Mouse (Mus musculus) midbrain, embryonic 10.5 days (tissue): ENCODE measurements around the gene Htatip2. TPM values are rescaled to one million over a fixed set of nuclear protein-coding genes. Genes with fewer than 3 reads are reported as not detected.

Experiments
- DNase-seq: peaks from one replicate; pipeline ENCODE4 v3.0.0-alpha.2; 2017; ENCODE audit warnings: low spot score
- H3K27ac ChIP-seq: fragments of 300-500 bp; sonication (generic); replicated peaks from 2 replicates; pipeline ENCODE4 v1.5.1; 2016; ENCODE audit warnings: mild to moderate bottlenecking
- H3K27me3 ChIP-seq: fragments of 300-500 bp; sonication (generic); 2 replicates; pipeline ENCODE4 v1.6.1; 2016; ENCODE audit warnings: low read depth, mild to moderate bottlenecking; ENCODE audit not compliant: poor library complexity, severe bottlenecking
- H3K36me3 ChIP-seq: fragments of 300-500 bp; sonication (generic); 2 replicates; pipeline ENCODE4 v1.6.1; 2016; ENCODE audit warnings: mild to moderate bottlenecking, moderate library complexity
- H3K4me1 ChIP-seq: fragments of 300-500 bp; sonication (generic); 2 replicates; pipeline ENCODE4 v1.6.1; 2016
- H3K4me3 ChIP-seq: fragments of 300-500 bp; sonication (generic); 2 replicates; pipeline ENCODE4 v1.5.1; 2016; ENCODE audit warnings: mild to moderate bottlenecking, moderate library complexity
- H3K9me3 ChIP-seq: fragments of 300-500 bp; sonication (generic); replicated peaks from 2 replicates; pipeline ENCODE4 v1.6.1; 2016; ENCODE audit warnings: mild to moderate bottlenecking
- WGBS: fragments of 180-500 bp; shearing (Covaris S2); methylation state at CpG from one replicate; pipeline ENCODE4 v1.1.7; 2016; 5-methylcytosine and 5-hydroxymethylcytosine counted together
- polyA plus RNA-seq: library from polyadenylated mRNA; unstranded; fragments of >200 nt; fragmentation: Nextera tagmentation; extraction: Ambion mirVana; gene quantifications from 2 replicates; pipeline ENCODE4 v1.2.1, GENCODE M21; 2016

Htatip2 gene
- polyA plus RNA-seq: 9.8 and 10.3 TPM in 2 replicates

GRCm38 (mm10) chr7:49758934-49759571 lies at the start of gene Htatip2:
Gene Htatip2 (plus strand): TSS chr7:49759115.
- Histone ChIP-seq H3K27ac (peak within 1 kb of the TSS; percentile 82), H3K36me3 (no peaks in the 10 kb centered on the region), H3K4me3 (peak within 1 kb of the TSS; percentile 65), H3K4me1 (peaks cover 28% of the 10 kb centered on the region), H3K9me3 (peaks cover 8% of the 10 kb centered on the region), H3K27me3 (peaks cover 92% of the 10 kb centered on the region)
- 3% methylated on average over 42 of the region's 42 CpGs for WGBS
- DNase-seq: peak; percentile 45

GRCm38 (mm10) chr7:49709381-49710021 lies 49.4 kb upstream of the Htatip2 start:
- 39% methylated on average over 9 of the region's 9 CpGs for WGBS
- Histone ChIP-seq H3K9me3 (no peaks in the 10 kb centered on the region), H3K4me1 (peaks cover 28% of the 10 kb centered on the region), H3K27me3 (peaks cover 99% of the 10 kb centered on the region), H3K36me3 (no peaks in the 10 kb centered on the region), H3K27ac (peak overlapping the region; percentile 55; the same call in 1 of the 2 replicates), H3K4me3 (no peak overlapping the region)
- DNase-seq: no peak

GRCm38 (mm10) chr7:49717942-49718733 lies 40.8 kb upstream of the Htatip2 start:
- no peak overlapping the region for H3K4me3 ChIP-seq
- peaks cover 97% of the 10 kb centered on the region for H3K27me3 ChIP-seq
- DNase-seq: no peak
- H3K27ac ChIP-seq: 0 out of 2 replicates have a peak overlapping the region, but pooled peaks have one; percentile 52
- H3K36me3 ChIP-seq: no peaks in the 10 kb centered on the region
- peaks cover 18% of the 10 kb centered on the region for H3K4me1 ChIP-seq
- H3K9me3 ChIP-seq: no peaks in the 10 kb centered on the region; the same call in 1 of the 2 replicates
- 55% methylated on average over 15 of the region's 15 CpGs for WGBS

- H3K27ac ChIP-seq: no peak overlapping the region
- no peaks in the 10 kb centered on the region for H3K36me3 ChIP-seq
- WGBS: 70% methylated on average over 4 of the region's 4 CpGs
- peaks cover 13% of the 10 kb centered on the region; the same call in 1 of the 2 replicates for H3K9me3 ChIP-seq
- peaks cover 11% of the 10 kb centered on the region for H3K4me1 ChIP-seq
- H3K4me3 ChIP-seq: no peak overlapping the region
- H3K27me3 ChIP-seq: peaks cover 82% of the 10 kb centered on the region
- no peak for DNase-seq
Observed at GRCm38 (mm10) chr7:49734342-49734741, 24.6 kb upstream of the Htatip2 start.

GRCm38 (mm10) chr7:49739448-49739847 lies 19.5 kb upstream of the Htatip2 start:
- Histone ChIP-seq H3K4me1 (peaks cover 43% of the 10 kb centered on the region), H3K9me3 (peaks cover 13% of the 10 kb centered on the region; the same call in 1 of the 2 replicates), H3K4me3 (no peak overlapping the region), H3K27me3 (peaks cover 84% of the 10 kb centered on the region), H3K36me3 (no peaks in the 10 kb centered on the region), H3K27ac (peak overlapping the region; percentile 69)
- WGBS: 54% methylated on average over 8 of the region's 8 CpGs
- no peak for DNase-seq

GRCm38 (mm10) chr7:49741474-49741873 lies 17.4 kb upstream of the Htatip2 start:
- Histone ChIP-seq H3K27me3 (peaks cover 93% of the 10 kb centered on the region), H3K27ac (peak overlapping the region; percentile 52), H3K4me3 (no peak overlapping the region), H3K36me3 (no peaks in the 10 kb centered on the region), H3K9me3 (peaks cover 13% of the 10 kb centered on the region; the same call in 1 of the 2 replicates), H3K4me1 (peaks cover 43% of the 10 kb centered on the region)
- WGBS: 40% methylated on average over 5 of the region's 5 CpGs
- no peak for DNase-seq

- 13% methylated on average over 10 of the region's 10 CpGs for WGBS
- Histone ChIP-seq H3K27me3 (peaks cover 93% of the 10 kb centered on the region), H3K27ac (peak overlapping the region; percentile 52), H3K4me3 (no peak overlapping the region), H3K36me3 (no peaks in the 10 kb centered on the region), H3K9me3 (peaks cover 11% of the 10 kb centered on the region; the same call in 1 of the 2 replicates), H3K4me1 (peaks cover 43% of the 10 kb centered on the region)
- DNase-seq: peak; percentile 29
Observed at GRCm38 (mm10) chr7:49741923-49742322, 17.0 kb upstream of the Htatip2 start.

GRCm38 (mm10) chr7:49751148-49751547 lies 7.8 kb upstream of the Htatip2 start:
- WGBS: 8% methylated on average over 4 of the region's 4 CpGs
- Histone ChIP-seq H3K36me3 (no peaks in the 10 kb centered on the region), H3K9me3 (no peaks in the 10 kb centered on the region), H3K27me3 (peaks cover 90% of the 10 kb centered on the region), H3K4me3 (no peak overlapping the region), H3K4me1 (peaks cover 17% of the 10 kb centered on the region), H3K27ac (no peak overlapping the region)
- DNase-seq: peak; percentile 41

GRCm38 (mm10) chr7:49752730-49753506 lies 6.0 kb upstream of the Htatip2 start:
- WGBS: 38% methylated on average over 25 of the region's 25 CpGs

GRCm38 (mm10) chr7:49754767-49755166 lies 4.1 kb upstream of the Htatip2 start:
- H3K4me3 ChIP-seq: no peak overlapping the region
- no peak overlapping the region for H3K27ac ChIP-seq
- H3K36me3 ChIP-seq: no peaks in the 10 kb centered on the region
- WGBS: 8% methylated on average over 9 of the region's 9 CpGs
- H3K4me1 ChIP-seq: peaks cover 36% of the 10 kb centered on the region
- peaks cover 95% of the 10 kb centered on the region for H3K27me3 ChIP-seq
- peaks cover 6% of the 10 kb centered on the region for H3K9me3 ChIP-seq
- peak; percentile 59 for DNase-seq

More at GRCm38 (mm10) chr7:49752730-49753506, 6.0 kb upstream of the Htatip2 start:
- Histone ChIP-seq H3K27me3 (peaks cover 88% of the 10 kb centered on the region), H3K9me3 (no peaks in the 10 kb centered on the region), H3K4me3 (0 out of 2 replicates have a peak overlapping the region, but pooled peaks have one; percentile 1), H3K36me3 (no peaks in the 10 kb centered on the region), H3K4me1 (peaks cover 28% of the 10 kb centered on the region), H3K27ac (0 out of 2 replicates have a peak overlapping the region, but pooled peaks have one; percentile 6)
- DNase-seq: peak; percentile 67

GRCm38 (mm10) chr7:49762605-49763004 lies 3.7 kb downstream of the Htatip2 start:
- Histone ChIP-seq H3K9me3 (peaks cover 8% of the 10 kb centered on the region), H3K4me1 (peaks cover 12% of the 10 kb centered on the region), H3K27ac (no peak overlapping the region), H3K27me3 (peaks cover 94% of the 10 kb centered on the region), H3K4me3 (no peak overlapping the region), H3K36me3 (no peaks in the 10 kb centered on the region)
- no peak for DNase-seq
- WGBS: 80% methylated on average over 13 of the region's 13 CpGs
